Mouse (Mus musculus): ENCODE measurements around the gene Pom121l12. TPM values are rescaled to one million over a fixed set of nuclear protein-coding genes. Genes with fewer than 3 reads are reported as not detected.

Gene Pom121l12
- not detected for total RNA-seq (2018; cell fraction: chromatin; rRNA removed)
- total RNA-seq (2018; cell fraction: cytosol; rRNA removed): not detected
- not detected for total RNA-seq (2018; cell fraction: nucleus; rRNA removed)
- polyA plus RNA-seq (2018): not detected in 3 replicates

GRCm38 (mm10) chr11:14598976-14599375 lies at the start of gene Pom121l12:
Pom121l12 (plus strand) TSS chr11:14599276.
- Histone ChIP-seq H3K36me3 (ENCODE audit: inconsistent target) (no peaks in the 10 kb centered on the region), H3K27ac (no peak within 1 kb of the TSS), H3K79me2 (ENCODE audit: inconsistent target) (no peaks in the 10 kb centered on the region), H3K4me3 (ENCODE audit: inconsistent target) (no peak within 1 kb of the TSS)
- WGBS (ENCODE audit: missing documents): 90% methylated on average over 11 of the region's 11 CpGs

DNA sequence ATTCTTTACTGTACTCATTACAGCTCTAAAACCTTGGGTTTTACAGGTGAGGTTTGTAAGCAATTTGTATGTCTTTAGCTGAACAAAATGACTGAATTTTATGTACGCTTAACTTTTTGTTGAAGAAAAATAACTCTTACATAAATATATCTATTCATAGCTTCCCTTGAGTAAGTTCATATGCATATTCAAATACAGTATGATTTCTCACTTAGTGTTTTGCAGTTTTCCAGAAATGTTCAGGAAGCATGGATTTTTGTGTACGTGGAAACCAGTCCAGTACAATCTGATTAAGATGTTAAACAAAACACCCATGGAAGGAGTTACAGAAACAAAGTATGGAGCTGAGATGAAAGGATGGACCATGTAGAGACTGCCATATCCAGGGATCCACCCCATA lies 12.8 kb downstream of the Pom121l12 start:
- Histone ChIP-seq H3K36me3 (ENCODE audit: inconsistent target) (no peaks in the 10 kb centered on the region), H3K79me2 (ENCODE audit: inconsistent target) (no peaks in the 10 kb centered on the region), H3K4me3 (ENCODE audit: inconsistent target) (no peak overlapping the region), H3K27ac (no peak overlapping the region)
- WGBS (ENCODE audit: missing documents): 71% methylated on average over 1 of the region's 2 CpGs

Measured in macrophage (primary cell).